Mouse (Mus musculus): ENCODE data around the gene Qrsl1.
A peak's percentile ranks its signal among the peaks of the same experiment; 100 is the strongest.
"Not testable (repeated sequence)": the region's sequence is repeated elsewhere in the genome, so short reads cannot be mapped to it uniquely, and the experiment has no call there.

Qrsl1 gene

GRCm38 (mm10) chr10:43901578-43902194 lies at the start of gene Qrsl1, which contains the start of gene Rtn4ip1:
TSS of gene Qrsl1 (minus strand) at chr10:43901745.
TSS of gene Rtn4ip1 (plus strand) at chr10:43901807.
- DNase-seq, result peak; percentile 96 to 97

- no peak for DNase-seq
Measured at GRCm38 (mm10) chr10:43945435-43945834, 43.9 kb upstream of the Qrsl1 start.

GRCm38 (mm10) chr10:43943736-43944135 lies 42.2 kb upstream of the Qrsl1 start:
- DNase-seq, result no peak

- DNase-seq, result no peak
Measured at GRCm38 (mm10) chr10:43939136-43939662, 37.7 kb upstream of the Qrsl1 start.

- peak in 1 of 2 experiments; percentile 20 for DNase-seq
Measured at GRCm38 (mm10) chr10:43928596-43928995, 27.1 kb upstream of the Qrsl1 start.

- no peak for DNase-seq
Measured at GRCm38 (mm10) chr10:43927736-43928135, 26.2 kb upstream of the Qrsl1 start.

- DNase-seq, result not testable (repeated sequence)
Measured at GRCm38 (mm10) chr10:43925776-43926175, 24.2 kb upstream of the Qrsl1 start.

GRCm38 (mm10) chr10:43923096-43923495 lies 21.6 kb upstream of the Qrsl1 start:
- DNase-seq, result no peak

- peak; percentile 91 to 93 for DNase-seq
Measured at GRCm38 (mm10) chr10:43918696-43919608, 17.4 kb upstream of the Qrsl1 start.

GRCm38 (mm10) chr10:43916737-43917136 lies 15.2 kb upstream of the Qrsl1 start:
- no peak for DNase-seq

- no peak for DNase-seq
Measured at GRCm38 (mm10) chr10:43916181-43916580, 14.6 kb upstream of the Qrsl1 start.

GRCm38 (mm10) chr10:43912236-43912635 lies 10.7 kb upstream of the Qrsl1 start:
- DNase-seq, result no peak

GRCm38 (mm10) chr10:43910873-43911142 lies 9.3 kb upstream of the Qrsl1 start:
- no peak for DNase-seq

GRCm38 (mm10) chr10:43910032-43910872 lies 8.7 kb upstream of the Qrsl1 start:
- DNase-seq, result no peak

- no peak for DNase-seq
Measured at GRCm38 (mm10) chr10:43904569-43904968, 3.0 kb upstream of the Qrsl1 start.

GRCm38 (mm10) chr10:43900883-43901570 lies 518 bp downstream of the Qrsl1 start:
- peak in 1 of 2 experiments; percentile 4 for DNase-seq

GRCm38 (mm10) chr10:43898276-43898675 lies 3.3 kb downstream of the Qrsl1 start:
- no peak for DNase-seq

- DNase-seq, result no peak
Measured at GRCm38 (mm10) chr10:43896065-43896464, 5.5 kb downstream of the Qrsl1 start.

GRCm38 (mm10) chr10:43892971-43893370 lies 8.6 kb downstream of the Qrsl1 start:
- no peak for DNase-seq

GRCm38 (mm10) chr10:43888976-43889375 lies 12.6 kb downstream of the Qrsl1 start:
- no peak for DNase-seq

GRCm38 (mm10) chr10:43887676-43888075 lies 13.9 kb downstream of the Qrsl1 start:
- no peak for DNase-seq

- DNase-seq, result no peak
Measured at GRCm38 (mm10) chr10:43871458-43871857, 30.1 kb downstream of the Qrsl1 start.

Data from cerebellum, postnatal 10 days (tissue).